Mouse (Mus musculus) adrenal gland, adult 8-10 months (tissue): ENCODE measurements at regions not wholly inside any gene's neighbourhood (a gene's known extent, or its start where the extent isn't known, plus 50 kb on each side); places are given as distances from the start of the nearest gene placed in this dataset.

Source experiments
- DNase-seq: peaks from one replicate; pipeline ENCODE4 v3.0.0; 2022

DNA sequence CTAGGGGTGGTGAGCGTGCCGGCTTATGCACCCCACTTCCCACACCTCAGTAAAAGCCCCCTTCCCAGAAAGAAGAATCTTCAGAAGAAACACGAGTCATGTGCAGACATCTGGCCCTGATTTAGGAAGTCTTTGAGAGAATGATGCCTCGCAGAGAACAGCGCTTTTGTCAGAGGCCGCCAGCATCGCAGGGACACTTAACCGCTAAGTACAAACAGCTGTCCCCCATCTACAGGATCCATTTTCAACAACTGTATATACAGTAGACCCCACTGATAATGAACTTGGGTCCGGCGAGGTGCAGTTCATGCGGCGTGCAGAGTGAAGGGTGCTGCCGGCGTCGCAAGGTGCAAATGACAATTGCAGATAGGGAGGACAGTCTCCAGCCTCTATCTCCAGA, 85.4 kb upstream of the Rbm19 start:
- DNase-seq = no peak

DNA sequence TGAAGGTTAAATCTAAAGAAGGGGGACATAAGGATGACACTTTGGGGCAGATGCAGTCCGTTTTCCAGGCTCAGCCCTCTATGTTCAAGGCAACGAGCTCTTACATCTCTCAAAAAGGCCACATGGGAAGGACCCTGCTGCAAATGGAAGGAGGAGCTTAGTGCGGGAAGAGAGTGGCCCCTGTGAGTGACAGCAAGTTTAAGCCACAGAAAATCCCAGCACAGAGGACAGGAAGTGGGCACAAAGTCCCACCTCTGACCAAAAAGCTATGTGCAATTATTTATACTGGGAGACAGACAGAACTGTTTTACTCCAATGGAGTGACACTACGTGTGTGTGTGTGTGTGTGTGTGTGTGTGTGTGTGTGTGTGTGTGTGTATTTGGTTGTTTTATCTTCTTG, 84.7 kb upstream of the Rbm19 start:
- no peak for DNase-seq

DNA sequence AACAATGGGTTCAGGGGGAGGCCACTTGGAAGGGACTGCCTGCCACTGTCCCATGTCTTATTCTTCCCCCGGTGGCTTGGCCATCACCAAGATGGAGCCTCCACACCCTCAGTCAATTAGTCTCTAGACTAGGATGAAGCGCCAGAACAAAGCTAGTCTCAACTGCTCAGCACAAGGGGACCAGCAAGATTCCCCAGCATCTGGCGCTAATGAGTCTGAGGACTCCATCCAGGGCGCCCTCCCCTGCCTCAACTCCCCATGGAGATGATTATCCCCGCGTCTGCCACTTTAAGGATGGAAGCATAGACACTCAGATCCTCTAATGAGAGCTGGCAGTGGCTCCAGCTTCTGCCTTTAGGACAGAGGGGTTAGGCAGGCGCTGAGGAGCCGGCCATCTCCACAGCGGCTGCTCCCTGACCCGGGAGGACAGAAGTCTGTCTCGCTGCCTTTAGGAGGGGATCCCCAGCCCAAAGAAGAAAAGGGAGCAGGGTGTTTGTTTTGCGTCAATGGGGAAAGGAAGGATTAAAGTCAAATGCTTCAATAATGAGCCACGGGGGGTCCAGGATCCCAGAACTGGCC, 81.7 kb upstream of the Rbm19 start:
- DNase-seq = no peak

DNA sequence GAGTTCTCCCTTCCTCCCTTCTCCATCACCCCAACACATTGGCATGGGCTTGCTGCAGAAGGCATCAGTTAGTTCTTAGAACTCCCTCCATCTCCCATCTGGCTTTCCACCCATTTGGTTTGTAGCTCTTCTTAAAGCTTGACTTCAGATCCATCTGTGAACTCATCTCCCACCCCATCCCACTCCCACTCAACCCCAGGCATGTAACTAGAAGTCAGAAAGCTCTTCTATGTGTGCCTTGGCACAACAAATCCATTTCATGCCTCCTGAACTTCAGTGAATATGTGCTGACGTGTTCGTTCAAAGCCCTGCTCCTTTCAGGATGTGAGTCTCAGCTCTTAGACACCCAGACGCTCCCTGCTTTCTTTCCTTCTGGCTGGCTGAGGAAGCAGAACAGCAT, 81.0 kb upstream of the Rbm19 start:
- no peak for DNase-seq

DNA sequence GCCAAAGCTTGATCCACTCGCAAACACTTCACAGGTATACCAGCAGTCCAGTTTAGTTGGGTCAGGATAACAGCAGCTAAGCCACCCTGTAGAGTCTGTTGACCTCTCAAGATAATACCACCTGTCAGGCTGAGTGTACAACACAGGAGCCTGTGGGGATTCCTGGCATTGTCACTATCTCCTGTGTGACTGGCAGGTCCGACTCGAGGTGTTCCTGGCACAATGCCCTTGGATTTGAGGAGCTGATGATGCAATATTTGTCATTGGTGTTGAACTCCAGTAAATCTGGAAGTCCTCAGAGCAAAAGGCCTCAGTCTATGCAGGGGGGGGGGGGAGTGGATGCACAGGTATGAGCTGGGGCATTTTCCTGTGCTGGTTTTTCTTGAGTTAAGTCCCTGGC, 78.5 kb upstream of the Rbm19 start:
- no peak for DNase-seq

DNA sequence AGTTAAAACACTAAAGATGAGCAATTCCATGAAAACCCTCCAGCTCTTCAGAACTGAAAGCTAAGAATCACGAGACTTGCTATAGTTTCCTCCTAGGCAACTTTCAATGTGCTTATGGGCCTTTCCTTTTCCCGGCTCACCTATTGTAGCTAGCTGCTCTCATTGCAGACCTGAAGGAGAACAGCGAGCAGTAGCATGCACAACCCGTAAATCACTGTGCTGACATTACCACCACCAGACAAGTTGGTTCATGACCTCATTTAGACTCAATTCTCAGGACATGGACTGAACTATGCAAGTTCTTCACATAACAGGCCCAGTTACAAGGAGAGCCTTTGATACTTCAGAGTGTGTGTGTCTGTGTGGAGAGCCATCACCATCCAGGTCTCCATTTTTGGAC, 72.5 kb upstream of the Rbm19 start:
- DNase-seq = no peak

DNA sequence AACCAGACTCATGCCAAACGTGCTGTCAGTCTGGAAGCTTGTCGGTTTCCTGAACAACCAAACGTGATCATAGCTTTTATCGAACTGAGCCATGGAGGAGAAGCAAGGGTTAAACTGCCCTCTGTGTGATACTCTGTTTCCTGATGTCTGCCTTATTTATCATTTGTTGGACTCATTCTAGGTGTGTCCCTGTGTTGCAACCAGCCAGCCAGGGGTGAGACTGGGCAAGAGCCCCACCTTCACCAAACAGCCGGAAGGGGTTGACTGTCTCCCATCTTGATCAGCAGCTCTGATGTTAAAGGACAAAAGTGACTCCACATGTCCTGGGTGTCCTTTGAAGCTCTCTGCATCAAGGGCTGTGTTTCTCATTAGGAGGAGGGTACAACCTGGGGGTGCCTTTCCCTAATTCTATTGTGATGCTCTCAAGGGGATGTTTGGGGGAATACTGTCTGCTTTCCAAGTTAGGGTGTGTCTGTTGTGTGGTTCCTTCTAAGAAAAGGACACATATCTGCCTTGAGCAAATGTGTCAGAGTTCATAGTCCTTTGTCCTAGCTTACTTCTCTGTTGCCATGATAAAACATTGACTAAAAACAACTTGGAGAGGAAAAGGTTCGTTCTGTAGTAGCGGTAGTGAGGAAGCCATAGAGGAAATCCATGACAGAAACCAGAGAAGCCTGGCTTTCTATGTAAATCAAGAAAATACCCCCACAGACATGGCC, 67.0 kb upstream of the Rbm19 start:
- DNase-seq = no peak

DNA sequence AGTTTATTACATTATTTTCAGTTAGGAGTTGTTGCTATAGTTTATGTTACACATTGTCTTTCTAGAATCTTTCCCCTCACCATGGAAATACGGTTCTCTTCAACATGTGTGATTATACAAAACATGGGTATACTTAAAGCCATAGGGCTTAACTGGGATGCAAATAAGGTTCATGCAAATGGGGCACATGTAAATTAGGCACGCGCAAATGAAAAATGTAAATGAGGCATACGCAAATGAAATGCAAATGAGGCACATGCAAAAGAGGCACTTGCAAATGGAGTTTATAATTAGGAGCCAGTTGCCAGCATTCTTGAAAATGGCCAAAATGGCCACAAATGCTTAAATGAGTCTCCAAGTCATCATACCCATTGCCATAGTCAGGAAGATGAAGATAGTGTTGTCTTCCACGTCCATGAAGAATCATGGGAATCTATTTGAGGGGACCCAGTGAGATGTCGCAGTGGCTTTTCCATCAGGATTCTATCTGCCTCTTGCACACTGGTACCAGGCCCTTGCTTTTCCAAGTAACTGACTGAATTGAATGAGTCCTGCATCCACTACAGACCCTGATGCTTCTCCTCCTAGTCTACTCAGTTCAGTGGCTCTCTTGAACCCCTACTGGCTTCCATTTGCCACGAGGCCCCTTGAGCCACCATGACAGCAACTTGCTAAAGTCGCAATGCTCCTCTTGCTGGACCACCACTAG, 65.4 kb upstream of the Rbm19 start:
- no peak for DNase-seq

DNA sequence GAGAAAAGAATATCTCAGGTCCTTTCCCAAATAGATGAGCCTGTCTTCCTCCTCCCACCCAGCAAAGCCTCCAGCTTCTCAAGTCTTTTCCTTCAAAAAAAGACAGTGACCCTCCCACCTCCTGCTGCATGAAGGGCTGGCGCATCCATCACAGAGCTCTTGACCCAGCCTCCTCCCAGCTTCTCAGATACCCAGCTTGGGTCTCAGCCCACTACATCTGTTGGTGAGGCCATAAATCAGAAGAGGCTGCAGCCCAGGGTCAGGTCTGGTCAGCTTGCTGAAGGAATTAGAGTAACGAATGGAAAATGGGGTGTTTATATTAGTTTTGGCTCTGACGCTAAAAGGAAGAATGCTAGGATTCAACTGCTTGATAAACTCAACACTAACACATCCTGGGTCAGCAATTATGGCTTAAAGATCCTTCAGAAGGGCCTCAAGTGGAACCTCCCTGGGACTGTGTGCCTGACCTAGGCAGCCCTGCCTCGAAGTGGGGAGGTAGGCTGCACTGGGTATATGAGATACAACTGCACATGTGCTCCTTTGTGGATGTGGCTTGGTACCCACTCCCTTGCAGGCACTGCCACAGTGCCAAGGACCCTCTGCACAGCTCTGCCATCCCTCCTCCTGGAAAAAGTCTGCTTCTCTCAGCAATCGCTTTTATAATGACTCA, 61.6 kb upstream of the Rbm19 start:
- no peak for DNase-seq
